Mouse (Mus musculus) cerebellum, postnatal 10 days (tissue): ENCODE results near the gene Id1.
A peak's percentile ranks its signal among the peaks of the same experiment; 100 is the strongest.

Experiments
- DNase-seq, 2 experiments: peaks; one replicate each; pipeline ENCODE4 v3.0.0; 2021; ENCODE audit warnings: mixed read lengths in 2 of 2

The Id1 gene

DNA sequence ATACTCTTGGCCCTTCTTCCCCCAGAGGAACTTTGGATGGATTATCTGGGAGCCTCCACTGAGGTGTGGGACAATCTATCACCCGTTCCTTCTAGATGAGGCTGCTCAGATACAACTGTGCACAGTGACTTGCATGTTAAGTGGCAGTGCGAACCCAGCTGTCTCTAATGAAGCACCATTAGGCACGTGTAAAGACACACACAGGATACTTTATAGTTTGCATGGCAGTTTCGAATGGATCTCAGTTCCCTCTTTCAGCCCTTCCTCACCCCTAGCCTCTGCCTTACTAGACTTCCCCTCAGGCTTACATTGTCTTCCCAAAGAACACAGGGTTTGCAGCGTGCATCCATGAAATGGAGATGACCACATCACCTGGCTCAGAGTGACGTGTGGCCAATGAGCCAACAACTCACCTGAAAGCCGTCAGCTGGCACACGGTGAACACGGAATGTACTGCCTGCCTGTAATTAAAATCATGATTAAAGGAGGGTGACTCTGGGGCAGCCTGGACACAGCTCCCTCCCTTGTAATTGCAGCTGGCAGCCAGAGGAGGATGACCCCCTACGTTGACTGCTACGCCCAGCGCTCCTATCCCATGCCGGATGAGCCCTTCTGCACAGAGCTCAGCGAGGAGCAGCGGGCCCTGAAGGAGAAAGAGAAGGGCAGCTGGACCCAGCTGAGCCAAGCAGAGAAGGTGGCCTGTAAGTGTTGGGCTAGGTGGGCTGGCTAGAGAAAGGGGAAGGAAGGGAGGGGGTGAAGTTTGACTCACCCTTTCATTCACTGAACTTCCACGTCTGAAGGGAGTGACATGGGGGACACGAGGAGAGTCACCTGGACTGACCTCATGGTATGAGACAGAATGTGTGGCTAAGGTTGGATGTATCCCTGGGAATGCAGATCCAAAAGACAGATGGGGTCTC lies 20.7 kb downstream of the Id1 start:
- no peak for DNase-seq

DNA sequence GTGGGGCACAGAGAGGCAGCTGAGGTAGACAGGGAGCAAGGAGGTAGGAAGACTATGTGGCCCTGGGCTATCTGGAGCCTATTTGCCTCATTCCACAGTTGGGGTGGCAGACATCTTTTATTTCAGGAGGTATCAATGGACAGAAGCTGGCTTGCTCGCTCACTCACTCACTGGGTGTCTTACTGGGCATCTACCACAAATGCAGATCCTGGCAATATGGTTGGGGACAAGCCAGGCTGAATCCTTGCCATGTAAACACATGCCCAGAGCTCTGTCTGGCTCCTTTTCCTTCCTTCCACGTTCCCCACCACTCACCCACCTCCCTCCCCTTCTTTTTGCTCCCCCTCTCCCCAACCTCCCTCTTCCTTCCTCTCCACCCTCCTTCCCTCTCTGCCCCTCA lies 21.4 kb downstream of the Id1 start:
- DNase-seq: peak; percentile 85 to 90

DNA sequence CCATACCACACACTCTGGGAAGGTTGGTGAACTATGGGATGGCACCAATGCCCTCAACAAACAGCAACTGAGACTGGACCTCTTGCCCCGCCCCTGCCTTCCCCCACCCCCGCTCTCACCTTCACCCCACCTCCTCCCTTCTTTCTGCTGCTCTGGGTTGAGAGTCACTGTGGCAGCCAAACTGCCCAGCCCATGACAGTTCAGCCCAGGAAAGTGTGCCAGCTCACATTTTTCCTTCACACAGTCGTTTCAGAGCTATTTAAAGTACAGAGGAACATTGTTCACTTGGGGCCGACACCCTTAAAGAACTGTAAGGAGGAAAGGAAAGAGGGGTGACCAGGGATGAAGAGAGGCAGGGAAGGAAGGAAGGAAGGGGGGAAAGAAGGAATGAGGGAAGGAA lies 22.3 kb downstream of the Id1 start:
- DNase-seq: no peak

DNA sequence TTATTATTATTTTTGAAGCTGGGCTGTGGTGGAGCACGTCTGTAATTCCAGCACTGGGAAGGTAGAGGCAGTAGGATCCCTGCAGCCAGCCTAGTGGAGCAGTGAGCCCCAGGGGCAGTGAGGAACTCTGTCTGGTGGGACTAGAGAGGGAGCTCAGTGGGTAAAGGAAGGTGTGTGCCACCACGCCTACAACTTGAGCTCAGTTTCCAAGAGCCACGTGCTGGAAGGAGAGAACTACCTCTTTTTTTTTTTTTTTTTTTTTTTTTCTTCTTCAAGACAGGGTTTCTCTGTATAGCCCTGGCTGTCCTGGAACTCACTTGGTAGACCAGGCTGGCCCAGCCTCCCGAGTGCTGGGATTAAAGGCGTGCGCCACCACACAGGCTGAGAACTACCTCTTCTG lies 27.3 kb downstream of the Id1 start:
- DNase-seq: no peak

DNA sequence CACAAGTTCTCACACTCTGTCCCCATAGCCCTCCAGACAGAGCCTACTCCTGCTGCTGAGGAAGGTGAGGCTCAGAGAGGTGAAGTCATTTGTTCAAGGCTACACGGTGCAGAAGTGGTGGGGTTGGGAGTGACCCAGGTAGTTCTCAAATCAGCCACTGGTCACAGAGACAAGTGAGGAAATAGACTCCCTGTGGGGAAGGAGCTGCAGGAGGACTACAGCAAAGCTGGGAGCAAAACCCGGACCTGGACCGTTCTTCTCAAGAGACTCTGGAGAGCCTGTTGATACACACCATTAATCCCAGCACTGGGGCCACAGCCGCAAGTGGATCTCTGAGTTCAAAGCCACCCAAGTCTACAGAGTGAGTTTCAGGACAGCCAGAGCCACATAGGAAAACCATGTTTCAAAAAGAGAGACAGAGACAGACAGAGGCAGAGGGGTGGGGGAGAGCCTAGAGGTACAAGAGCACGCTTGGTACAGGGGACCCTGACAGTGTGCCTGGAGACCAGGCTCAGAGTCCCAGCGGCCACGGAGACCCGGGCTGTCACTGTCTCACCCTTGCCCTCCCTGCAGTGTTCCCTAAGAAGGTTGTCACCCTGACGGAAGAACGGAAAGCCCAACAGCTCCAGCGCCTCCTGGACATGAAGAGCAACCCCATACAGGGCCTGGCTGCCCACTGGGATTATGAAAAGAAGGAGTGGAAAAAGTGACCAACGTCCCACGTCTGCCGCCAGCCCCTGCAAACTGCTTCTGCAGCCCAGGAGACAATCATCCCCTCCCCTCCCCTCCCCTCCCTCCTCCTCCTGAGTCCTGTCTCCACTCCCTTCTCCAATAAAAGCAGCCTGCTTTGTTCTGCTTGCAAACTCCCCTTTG lies 28.4 kb downstream of the Id1 start:
- DNase-seq: peak in 1 of 2 experiments; percentile 49

DNA sequence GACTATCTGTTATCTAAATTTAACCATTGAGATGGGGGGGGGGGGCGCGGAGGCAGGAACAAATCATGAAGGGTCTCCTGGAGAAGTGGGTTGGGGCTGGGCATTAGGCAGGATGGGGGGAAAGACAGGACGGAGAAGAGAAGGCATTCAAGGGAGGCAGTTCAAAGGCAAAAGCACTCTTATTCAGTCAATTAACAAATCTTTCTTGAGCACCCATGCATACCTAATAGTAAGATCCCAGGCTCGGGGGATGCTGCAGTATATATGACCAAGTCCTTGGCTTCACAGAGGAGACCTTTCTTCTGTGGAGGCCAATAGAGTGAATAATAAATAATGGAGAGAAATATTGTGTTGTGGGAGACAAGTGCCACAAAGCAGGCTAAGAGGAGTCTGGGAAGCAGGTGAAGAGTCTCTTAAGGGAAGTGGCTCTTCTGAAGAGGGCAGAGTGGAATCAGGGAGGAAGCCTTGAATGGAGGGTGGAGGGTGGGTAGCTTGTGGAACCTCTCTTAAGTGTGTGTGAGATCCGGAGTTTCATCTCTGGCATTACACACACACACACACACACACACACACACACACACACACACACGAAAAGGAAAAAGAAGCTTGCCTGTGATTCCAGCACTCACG lies 29.1 kb downstream of the Id1 start:
- no peak for DNase-seq

DNA sequence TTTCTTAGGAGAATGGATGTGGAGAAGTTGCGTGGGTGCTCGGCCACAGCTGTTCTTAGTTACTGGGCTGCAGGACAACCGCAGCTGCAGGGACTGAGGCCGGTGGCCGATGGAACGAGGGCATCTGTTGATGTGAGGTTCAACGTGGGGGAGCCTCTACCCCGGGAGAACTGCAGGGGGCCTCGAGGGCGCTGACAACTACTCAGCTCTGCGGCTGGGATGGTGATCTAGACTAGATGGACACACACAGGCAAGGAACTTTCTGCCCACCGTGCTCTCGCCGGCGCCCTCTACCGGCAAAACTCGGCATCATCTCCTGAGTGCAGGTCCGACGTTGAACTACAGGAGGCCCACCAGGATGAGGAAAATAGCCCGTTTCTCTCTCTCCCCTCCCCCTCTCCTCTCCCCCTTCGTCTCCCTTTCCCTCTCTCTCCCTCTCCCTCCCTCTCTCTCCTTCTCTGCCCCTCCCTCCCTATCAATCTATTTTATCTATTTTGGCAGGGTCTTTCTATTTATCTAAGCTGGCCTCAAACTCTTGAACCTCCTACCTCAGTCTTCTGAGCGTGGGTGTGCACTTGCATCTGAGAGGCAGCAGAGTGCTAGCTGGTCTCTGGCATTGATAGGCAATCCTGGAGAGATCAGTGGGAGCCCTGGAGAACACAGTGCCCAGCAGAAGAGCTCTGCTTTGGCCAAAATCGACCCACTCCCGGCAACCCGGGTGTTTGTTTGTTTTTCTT lies 30.5 kb downstream of the Id1 start:
- peak; percentile 95 to 96 for DNase-seq

DNA sequence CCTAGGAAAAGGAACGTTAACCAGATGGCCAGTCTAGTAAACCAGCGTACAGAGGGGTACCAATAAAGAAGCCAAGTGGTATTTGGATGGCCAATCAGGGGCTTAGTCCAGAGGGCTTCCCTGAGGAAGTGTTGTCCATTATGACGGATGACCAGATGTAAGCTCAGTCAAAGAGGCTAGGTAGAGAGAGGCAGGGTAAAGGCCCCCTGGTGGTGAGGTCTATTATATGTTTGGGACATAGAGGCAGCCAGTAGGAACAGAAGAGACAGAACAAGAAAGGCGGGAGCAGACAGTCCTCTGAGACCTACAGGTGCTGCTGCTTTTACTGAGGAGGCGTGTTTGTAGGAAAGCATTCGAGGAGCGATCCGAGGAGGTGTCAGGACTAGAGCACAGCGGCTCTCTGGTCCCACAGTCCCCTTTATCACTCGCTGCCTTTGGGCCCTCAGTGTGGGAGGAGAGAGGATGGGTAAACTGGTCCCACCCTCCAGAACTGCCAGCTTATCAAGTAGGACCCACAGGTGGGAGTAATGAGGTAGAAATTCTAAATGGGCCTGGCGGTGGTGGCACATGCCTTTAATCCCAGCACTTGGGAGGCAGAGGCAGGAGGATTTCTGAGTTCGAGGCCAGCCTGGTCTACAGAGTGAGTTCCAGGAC lies 31.7 kb downstream of the Id1 start:
- peak; percentile 61 to 70 for DNase-seq

DNA sequence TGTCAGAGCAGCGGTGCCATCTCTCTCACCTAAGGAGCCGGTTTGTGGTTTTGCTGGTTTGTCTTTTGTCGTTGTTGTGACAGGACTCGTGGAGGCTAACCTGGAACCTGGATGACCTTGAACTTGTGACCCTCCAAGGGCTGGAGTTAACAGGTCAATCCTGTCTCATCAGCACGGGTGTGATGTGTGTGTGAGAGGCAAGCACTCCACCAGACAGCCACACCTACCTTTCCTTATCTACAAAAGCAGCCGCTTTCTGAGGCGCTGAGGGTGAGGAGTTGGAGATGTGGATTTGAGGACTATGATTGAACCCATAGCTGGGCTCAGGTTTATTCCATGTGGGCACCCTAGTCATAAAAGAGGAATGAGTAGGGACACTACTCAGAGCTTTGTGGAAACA lies 33.6 kb downstream of the Id1 start:
- DNase-seq: no peak

DNA sequence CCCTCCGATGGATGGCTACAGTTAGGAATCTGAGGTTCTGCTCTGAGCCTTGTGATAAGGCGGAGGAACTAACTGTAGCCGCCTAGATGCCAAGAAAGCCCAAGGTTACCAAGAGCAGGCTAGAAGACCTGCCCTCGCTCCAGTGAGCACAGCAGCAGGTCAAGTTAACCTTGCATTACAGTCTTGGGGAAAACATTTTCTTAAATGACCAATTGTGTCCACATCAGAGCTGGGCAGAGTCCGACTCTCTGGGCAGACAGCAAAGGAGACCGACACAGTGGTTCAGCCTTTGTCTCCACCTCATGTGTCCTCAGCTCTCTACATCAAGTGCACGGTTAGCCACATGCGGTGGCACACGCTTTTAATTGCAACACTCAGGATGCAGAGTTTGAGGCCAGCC lies 35.5 kb downstream of the Id1 start:
- DNase-seq: no peak

DNA sequence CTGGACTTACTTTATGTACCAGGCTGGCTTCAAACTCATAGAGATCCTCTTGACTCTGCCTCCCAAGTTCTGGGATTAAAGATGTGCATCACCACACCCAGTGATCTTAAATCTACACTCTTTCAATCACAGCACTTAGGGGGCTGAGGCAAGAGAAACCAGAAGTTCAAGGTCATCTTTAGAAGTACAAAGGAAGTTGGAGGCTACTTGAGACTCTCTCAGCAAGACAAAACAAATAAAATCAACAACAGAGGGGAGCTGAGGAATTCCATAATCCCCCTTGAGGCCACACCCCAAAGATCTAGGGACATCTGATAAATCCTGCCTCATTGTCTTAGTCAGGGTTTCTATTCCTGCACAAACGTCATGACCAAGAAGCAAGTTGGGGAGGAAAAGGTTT lies 36.2 kb downstream of the Id1 start:
- no peak for DNase-seq

DNA sequence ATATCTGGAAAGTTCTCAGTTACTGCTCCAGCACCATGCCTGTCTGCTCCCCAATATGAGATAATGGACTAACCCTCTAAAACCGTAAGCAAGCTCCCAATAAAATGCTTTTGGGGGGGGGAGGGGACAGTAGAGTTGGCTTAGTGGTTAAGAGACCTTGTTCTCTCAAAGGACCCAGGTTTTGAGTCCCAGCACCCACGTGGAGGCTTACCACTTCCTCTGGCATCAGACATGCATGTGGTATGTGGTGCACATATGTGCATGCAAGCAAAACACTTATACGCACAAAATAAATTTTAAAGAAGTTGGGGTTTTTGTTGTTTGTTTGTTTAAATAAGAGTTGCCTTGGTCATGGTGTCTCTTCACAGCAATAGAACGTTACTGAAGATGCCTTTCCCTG lies 39.3 kb downstream of the Id1 start:
- DNase-seq: no peak

DNA sequence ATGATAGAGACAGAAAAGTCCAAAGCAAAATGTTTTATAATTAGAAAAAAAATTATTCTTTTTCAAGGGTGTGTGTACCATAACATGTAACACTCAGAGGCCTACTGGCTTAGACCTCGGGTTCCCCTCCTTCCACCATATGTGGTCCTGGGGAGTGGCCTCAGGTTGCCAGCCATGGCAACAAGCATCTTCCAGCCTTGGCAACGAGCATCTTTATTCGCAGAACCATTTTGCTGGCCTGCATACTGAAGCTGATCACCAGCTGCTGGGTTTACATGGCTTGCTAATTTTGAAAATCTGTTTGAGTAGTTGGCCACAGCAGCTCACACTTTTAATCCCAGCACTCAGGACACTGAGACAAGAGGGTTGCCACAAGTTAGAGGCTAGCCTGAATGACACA lies 40.0 kb downstream of the Id1 start:
- peak; percentile 49 to 57 for DNase-seq

DNA sequence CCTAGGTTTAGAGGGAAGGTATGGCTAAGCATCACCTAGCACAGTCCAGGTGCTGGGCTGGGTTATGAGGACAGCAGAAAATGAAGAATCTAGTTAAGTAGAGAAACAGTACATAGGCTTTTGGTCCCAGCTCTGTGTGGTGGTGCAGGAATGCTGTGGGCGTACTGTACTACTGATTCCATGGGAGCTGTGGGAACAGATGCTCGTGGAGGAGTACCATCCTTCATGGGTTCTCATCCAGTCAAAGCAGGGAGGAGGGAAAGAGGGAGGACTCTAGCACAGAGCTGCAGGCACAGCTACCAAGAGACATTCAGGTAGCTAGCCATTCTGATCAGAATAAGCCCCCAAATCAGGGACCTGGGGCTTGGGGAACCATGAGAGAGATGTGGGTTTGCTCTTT lies 40.4 kb downstream of the Id1 start:
- DNase-seq: no peak

DNA sequence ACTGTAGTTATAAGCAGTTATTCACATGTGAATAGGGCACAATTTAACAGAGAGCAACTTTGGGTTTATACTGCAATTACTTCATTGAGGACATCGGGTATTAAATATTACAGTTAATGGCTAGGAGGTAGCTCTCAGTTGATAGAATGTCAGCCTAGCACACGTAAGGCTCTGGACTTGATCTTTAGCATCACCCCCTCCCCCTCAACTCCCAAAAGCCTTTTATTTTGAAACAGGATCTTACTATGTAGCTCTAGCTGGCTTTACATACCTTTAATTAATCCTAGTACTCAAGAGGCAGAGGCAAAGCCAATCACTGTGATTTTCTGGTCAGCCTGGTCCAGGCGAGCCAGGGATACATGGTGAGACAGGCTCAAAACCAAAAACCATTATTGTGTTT lies 41.0 kb downstream of the Id1 start:
- DNase-seq: no peak

DNA sequence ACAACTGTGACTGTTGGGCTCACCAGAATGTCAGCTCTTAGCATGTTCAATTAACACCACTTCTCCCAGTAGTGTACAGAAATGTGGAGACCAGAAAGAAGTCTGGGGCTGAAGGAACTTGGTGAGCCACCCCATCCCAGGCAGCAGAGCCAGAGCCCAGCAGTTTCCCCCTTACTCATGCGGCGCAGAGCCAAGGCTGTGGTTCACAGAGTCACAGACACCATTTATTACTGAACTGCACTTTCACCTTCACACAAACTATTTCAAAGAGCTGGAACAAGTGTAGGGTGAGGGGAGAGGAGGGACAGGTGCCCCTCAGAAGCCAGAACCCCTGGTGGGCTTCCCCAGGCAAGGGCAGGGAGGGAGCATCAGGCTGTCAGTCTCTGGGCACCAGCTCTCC lies 44.4 kb downstream of the Id1 start:
- no peak for DNase-seq

DNA sequence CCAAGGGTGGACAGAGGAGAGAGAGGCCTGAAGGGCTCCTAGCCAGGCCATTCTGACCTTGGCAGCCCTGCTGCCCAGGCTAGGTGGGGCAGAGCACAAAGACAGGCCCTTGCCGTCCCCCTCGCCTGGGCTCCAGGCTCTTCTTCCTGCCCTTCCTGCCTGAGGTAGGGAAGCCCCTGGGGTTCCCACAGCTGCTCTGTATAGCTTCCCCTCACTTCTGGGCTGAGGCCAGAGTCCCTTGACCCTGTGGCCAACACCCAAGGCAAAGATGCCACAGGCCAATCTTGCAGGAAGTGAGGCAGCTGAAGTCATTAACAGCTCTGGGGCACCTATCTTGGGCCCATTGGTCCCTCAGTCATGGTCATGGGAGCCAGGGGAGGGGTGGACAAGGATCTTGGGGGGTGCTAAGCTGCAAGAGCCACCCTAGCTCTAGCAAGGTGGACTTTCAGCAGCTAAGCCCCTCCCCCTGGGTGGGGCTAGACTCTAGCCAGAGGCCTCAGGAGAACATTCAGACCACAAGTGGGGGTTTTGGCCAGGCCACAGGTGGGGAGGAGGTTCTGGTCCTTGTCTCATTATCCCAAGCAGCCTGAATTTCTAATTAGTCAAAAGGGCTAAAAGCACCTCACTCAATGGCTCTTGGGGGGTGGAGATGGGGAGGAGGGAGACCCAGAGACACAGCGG lies 45.1 kb downstream of the Id1 start:
- DNase-seq: no peak

DNA sequence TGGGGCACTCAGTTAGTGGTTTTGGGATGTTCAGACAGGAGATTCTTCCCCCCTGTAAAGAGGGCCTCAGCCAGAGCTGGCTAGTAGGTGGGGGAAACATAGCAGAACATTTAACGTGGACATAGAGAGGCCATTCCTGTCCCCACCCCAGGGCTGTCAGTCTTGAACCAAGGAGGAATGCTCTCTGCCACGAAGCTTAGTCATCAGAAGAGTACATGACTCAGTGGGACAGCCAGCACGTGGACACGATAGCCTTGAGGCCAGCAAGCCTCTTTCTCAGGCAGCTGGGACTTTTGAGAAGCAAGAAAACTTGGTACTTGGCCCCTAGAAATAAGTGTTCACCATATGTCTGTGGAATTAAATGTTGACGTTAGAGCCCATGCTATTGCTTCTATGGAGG lies 46.6 kb downstream of the Id1 start:
- no peak for DNase-seq

DNA sequence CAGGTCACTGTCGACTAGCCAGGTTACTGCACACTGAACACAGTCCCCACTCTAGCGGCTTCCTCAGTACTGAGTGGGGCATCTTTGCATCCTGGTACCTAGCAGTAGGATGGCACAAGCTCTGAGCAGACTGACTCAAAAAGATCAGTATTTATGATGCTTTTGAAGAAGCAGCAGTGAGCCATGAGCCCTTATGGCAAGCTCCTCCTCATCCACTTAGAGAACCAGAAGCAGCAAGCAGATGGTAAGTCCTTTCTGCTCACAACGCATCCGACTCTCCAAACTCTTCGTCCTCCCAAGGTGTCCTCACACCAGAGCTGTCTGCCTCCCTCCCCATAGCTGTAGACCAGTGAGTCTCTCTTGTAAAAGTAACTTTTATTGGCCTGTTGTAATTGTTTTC lies 47.2 kb downstream of the Id1 start:
- DNase-seq: no peak

DNA sequence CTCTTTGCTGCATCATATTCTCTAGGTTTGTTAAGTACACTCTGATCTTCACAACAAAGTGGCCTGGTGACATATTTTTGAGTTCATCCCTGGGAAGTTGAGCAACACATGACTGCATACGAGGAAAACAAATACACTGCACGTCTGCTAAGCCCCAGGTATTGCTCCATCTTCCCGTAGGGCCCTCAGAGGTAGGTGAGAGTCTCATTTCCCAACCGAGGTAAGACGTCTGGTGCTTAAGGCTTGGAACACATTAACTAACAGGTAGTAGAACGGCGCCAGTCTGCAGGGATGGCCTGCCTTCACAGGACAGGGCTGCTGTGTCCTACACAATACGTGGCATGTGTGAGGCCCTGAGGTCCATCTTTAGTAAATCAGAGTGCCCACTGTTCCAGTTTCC lies 48.6 kb downstream of the Id1 start:
- DNase-seq: no peak
